Mouse (Mus musculus): ENCODE measurements around the gene Crybb1. TPM values are rescaled to one million over a fixed set of nuclear protein-coding genes. Genes with fewer than 3 reads are reported as not detected.

Crybb1 gene
- 0.59 TPM for polyA plus RNA-seq (2014; fragmentation: Illumina TruSeq; extraction: RNeasy Lipid Tissue Mini Kit (QIAGEN cat#74804); ENCODE audit: insufficient read depth, low read depth, low replicate concordance)

GRCm38 (mm10) chr5:112255426-112255825, at the start of gene Crybb1:
Crybb1 (plus strand) TSS chr5:112255815.

GRCm38 (mm10) chr5:112252400-112252799, 3.2 kb upstream of the Crybb1 start, which contains the start of gene Cryba4:
Cryba4 (minus strand) TSS chr5:112252518.

DNA sequence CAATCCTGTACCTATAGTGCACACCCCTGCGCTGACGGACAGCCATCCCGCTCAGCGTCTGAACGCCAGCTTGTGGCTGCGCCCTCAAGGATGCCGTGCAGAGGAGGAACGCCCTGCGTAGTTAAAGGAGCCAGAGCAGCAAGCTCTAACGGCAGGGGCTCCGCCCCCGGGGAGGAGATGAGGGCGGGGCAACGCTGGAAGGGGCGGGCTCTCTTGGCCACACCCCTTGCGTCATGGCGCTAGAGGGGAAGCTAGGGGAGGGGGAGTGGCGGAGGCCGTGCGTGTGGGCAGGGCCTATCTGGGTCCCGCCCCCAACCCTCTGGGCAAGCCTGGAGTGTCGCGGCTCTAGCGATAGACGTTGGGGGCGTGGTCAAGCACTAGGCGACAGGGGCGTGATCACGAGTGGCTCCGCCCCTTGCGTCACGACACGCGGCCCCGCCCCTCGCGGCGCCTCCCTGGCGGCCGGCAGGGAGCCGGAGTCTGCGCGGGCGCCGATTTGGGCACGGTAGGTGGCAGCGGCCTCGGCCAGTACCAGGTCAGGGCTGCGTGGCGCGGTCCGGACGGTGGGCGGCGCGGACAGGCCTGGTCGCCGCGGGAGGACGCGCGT, 20.8 kb downstream of the Crybb1 start, which contains the start of gene Tpst2:
Gene Tpst2 (plus strand): TSS at position 425 of the 607 bp plus-strand sequence.

Other genes starting within 250 kb of the Crybb1 start
- 1.2 TPM for gene Cryba4, start 3.3 kb upstream of the Crybb1 start, polyA plus RNA-seq (2014; fragmentation: Illumina TruSeq; extraction: RNeasy Lipid Tissue Mini Kit (QIAGEN cat#74804); ENCODE audit: insufficient read depth, low read depth, low replicate concordance)
- gene Tpst2, start 20.9 kb downstream of the Crybb1 start, polyA plus RNA-seq (2014; fragmentation: Illumina TruSeq; extraction: RNeasy Lipid Tissue Mini Kit (QIAGEN cat#74804); ENCODE audit: insufficient read depth, low read depth, low replicate concordance) = 68.1 TPM
- 10.8 TPM for gene Tfip11, start 70.5 kb downstream of the Crybb1 start, polyA plus RNA-seq (2014; fragmentation: Illumina TruSeq; extraction: RNeasy Lipid Tissue Mini Kit (QIAGEN cat#74804); ENCODE audit: insufficient read depth, low read depth, low replicate concordance)
- gene Srrd, start 87.2 kb downstream of the Crybb1 start, polyA plus RNA-seq (2014; fragmentation: Illumina TruSeq; extraction: RNeasy Lipid Tissue Mini Kit (QIAGEN cat#74804); ENCODE audit: insufficient read depth, low read depth, low replicate concordance) = 12.8 TPM
- 9.4 TPM for gene Hps4, start 87.3 kb downstream of the Crybb1 start, polyA plus RNA-seq (2014; fragmentation: Illumina TruSeq; extraction: RNeasy Lipid Tissue Mini Kit (QIAGEN cat#74804); ENCODE audit: insufficient read depth, low read depth, low replicate concordance)
- gene Gm6583, start 100.2 kb downstream of the Crybb1 start, polyA plus RNA-seq (2014; fragmentation: Illumina TruSeq; extraction: RNeasy Lipid Tissue Mini Kit (QIAGEN cat#74804); ENCODE audit: insufficient read depth, low read depth, low replicate concordance) = 0.10 TPM
- 0.42 TPM for gene Asphd2, start 139.1 kb downstream of the Crybb1 start, polyA plus RNA-seq (2014; fragmentation: Illumina TruSeq; extraction: RNeasy Lipid Tissue Mini Kit (QIAGEN cat#74804); ENCODE audit: insufficient read depth, low read depth, low replicate concordance)
- gene Gm6588, start 193.6 kb downstream of the Crybb1 start, polyA plus RNA-seq (2014; fragmentation: Illumina TruSeq; extraction: RNeasy Lipid Tissue Mini Kit (QIAGEN cat#74804); ENCODE audit: insufficient read depth, low read depth, low replicate concordance) = not detected